Mouse (Mus musculus) granulocyte monocyte progenitor cell, adult 5-6 weeks (primary cell): ENCODE results near the gene Mex3b. TPM values are rescaled to one million over a fixed set of nuclear protein-coding genes. Genes with fewer than 3 reads are reported as not detected.

Source experiments
- ATAC-seq: replicated peaks from 2 replicates; pipeline ENCODE4 v1.8.0; 2016; ENCODE audit warnings: mild to moderate bottlenecking, moderate TSS enrichment, inconsistent platforms; ENCODE audit not compliant: poor library complexity, severe bottlenecking
- total RNA-seq, 2 experiments: library from RNA; stranded (forward) in 1 of 2; stranded (reverse) in 1 of 2; fragments of 200-712, 200-1000 nt in 1 of 2; fragments of >200 nt in 1 of 2; fragmentation: Nextera tagmentation in 1 of 2; gene quantifications; 2 replicates each; pipeline ENCODE4 v1.2.3; 2014 to 2017

Mex3b gene
- total RNA-seq, 2 experiments from 2014 or later, result 2.0 to 4.2 TPM

DNA sequence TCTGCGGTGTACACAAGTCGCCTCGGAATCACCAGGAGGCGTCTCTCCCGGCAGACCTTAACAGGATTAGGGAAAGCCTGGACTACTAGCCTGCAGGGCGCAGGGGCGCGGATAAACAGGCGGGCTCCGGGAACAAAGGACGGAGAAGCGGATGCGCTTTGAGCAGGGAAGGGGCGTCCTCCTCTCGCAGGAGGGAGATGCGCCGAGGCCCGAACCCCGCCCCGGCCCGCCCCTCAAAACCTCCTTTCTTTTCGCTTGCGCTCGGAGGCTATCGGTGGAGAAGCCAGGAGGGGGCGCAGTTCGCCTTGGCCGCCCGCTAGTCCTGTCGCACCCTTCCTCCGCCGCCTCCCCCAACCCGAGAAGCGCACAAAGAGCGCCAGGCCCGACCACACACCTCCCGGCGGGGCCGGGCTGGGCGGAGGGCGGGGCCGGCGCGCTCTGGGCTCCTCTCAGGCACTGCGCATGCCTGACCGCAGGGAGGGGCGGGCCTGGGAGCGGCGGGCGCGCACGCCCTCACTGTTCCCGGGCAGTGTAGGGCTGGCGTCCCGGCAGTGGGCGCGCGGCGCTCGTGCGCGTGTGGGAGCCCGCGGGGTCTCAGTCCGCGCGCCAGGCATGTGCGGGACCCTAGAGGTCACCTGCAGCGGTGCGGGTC lies 1.2 kb upstream of the Mex3b start:
- peak; percentile 77 for ATAC-seq

GRCm38 (mm10) chr7:82866486-82867270 lies 455 bp upstream of the Mex3b start:
- peak; percentile 71 for ATAC-seq

DNA sequence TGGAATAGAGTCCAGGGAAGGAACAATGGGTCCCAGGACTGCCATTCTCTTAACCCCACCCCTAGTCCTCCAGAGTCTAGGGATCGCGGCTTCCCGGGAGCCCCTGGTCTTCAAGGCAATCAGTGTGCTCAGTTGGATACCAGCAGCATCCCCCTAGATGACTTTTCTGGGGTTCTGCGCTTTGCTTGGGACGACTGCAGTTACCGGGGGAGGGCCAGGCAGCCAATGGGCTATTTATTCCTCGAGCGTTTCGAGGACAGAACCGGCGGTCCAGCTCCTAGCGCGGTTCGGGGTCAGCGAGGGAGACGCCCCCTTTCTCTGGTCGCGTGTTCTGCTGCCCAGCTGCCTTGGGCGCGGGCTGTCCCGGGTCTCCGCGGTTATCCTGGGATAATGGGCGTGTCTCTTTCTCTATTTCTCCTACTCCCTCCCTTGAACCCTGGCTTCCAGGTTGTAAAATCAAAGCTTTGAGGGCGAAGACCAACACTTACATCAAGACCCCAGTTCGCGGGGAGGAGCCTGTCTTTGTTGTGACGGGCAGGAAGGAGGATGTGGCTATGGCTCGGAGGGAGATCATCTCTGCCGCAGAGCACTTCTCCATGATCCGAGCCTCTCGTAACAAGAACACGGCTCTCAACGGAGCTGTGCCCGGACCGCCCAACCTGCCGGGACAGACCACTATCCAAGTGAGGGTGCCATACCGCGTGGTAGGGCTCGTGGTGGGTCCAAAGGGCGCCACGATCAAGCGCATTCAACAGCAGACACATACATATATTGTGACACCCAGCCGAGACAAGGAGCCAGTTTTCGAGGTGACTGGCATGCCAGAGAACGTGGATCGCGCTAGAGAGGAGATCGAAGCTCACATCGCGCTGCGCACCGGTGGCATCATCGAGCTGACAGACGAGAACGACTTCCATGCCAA lies 1.4 kb downstream of the Mex3b start:
- peak; percentile 17; the same call in 1 of the 2 replicates for ATAC-seq

DNA sequence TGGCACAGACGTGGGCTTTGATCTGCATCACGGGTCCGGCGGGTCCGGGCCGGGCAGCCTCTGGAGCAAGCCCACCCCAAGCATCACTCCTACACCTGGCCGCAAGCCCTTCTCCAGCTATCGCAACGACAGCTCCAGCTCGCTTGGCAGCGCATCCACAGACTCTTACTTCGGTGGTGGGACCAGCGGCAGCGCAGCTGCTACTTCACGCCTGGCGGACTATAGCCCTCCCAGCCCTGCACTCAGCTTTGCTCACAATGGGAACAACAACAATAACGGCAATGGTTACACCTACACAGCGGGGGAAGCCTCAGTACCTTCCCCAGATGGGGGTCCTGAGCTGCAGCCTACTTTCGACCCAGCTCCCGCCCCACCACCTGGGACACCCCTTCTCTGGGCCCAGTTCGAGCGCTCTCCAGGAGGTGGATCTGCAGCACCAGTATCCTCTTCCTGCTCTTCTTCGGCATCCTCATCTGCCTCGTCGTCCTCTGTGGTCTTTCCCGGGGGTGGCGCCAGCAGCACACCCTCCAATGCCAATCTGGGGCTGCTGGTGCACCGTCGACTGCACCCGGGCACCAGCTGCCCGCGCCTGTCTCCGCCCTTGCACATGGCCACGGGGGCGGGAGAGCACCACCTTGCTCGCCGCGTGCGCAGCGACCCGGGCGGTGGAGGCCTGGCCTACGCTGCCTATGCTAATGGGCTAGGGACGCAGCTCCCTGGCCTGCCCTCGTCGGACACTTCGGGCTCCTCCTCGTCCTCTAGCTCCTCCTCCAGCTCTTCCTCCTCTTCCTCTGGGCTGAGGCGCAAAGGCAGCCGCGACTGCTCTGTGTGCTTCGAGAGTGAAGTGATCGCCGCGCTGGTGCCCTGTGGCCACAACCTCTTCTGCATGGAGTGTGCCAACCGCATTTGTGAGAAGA lies 2.4 kb downstream of the Mex3b start:
- no peak for ATAC-seq

- ATAC-seq, result no peak
Measured at GRCm38 (mm10) chr7:82870148-82870513, 3.0 kb downstream of the Mex3b start.

GRCm38 (mm10) chr7:82876551-82876950 lies 9.4 kb downstream of the Mex3b start:
- peak; percentile 67 for ATAC-seq

GRCm38 (mm10) chr7:82880016-82880415 lies 12.9 kb downstream of the Mex3b start:
- no peak for ATAC-seq

GRCm38 (mm10) chr7:82880700-82881099 lies 13.6 kb downstream of the Mex3b start:
- ATAC-seq, result no peak

GRCm38 (mm10) chr7:82890317-82890850 lies 23.3 kb downstream of the Mex3b start:
- peak; percentile 91 for ATAC-seq

DNA sequence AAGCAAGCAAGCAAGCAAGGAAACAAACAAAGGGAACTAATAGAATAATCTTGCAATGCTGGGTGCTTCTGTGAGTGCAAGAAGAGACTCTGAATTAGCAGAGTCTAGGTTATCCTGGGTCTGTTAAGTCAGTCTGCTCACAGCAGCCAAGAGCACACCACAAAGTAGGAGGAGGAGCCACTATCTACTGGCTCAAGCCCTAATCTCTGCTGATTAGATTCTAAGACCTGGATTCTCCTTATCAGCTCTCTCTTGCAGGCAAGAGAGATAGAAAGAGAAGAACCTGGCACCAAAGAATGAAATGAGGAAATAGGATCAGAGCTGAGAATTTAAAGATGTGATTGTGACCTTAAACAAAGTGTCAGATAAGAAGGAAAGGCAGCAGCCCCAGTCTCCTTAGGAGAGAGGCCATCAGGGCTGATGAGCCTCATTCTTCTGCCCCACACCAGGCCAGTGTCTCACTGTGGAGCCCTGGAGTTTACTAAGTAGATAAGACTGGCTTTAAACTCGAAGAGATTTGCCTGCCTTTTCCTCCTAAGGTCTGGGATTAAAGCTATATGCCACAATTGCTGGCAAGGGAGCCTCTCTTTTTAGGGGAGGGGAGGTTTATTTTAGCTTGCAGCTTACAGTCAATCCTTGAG lies 23.9 kb downstream of the Mex3b start:
- no peak for ATAC-seq

DNA sequence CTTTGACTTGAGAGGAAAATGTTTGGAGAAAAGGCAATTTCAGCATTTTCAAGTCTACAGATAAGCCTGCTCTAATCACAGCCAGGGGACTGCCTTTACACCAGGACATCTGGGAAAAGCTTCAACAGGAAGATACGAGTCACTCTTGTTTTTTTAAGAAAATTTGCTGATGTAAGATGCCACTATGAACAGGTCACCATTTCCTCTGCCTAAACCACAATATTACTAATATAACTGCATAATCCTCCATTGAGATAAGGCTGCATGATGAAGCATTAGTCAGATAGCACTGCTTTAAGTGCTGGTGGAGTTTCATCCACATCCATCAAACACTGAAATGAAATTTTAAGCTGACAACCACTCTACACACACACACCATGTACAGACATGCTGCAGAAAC lies 27.2 kb downstream of the Mex3b start:
- no peak for ATAC-seq

- no peak for ATAC-seq
Measured at GRCm38 (mm10) chr7:82895606-82896005, 28.5 kb downstream of the Mex3b start.

- ATAC-seq, result no peak
Measured at GRCm38 (mm10) chr7:82896750-82897149, 29.6 kb downstream of the Mex3b start.

GRCm38 (mm10) chr7:82899459-82900297 lies 32.5 kb downstream of the Mex3b start:
- ATAC-seq, result no peak

GRCm38 (mm10) chr7:82903006-82903405 lies 35.9 kb downstream of the Mex3b start:
- no peak for ATAC-seq

GRCm38 (mm10) chr7:82905527-82905926 lies 38.4 kb downstream of the Mex3b start:
- no peak for ATAC-seq

GRCm38 (mm10) chr7:82907081-82907480 lies 39.9 kb downstream of the Mex3b start:
- ATAC-seq, result no peak
